In genomic region chr11:119766782-119767459, GRCm38 (mm10) we compare ENCODE assay signal across 14 mouse cellular contexts.
DNase-seq lines count a peak whose midpoint lies in the region; ATAC-seq lines count a peak whose summit lies in the region.
"Had no signal": no experiment of that assay in that cellular context is flagged by ENCODE, and none has a peak within 500 bp of the region (broad histone marks: within the 10 kb centered on the region; RNA-seq: fewer than 3 reads in every experiment).

No protein-coding gene starts in this region.

- no peak overlapping the region for H3K9ac ChIP-seq in heart, embryonic 12.5 days
- H3K9ac ChIP-seq: liver, embryonic 14.5 days had no signal

- H3K4me2 ChIP-seq in heart, embryonic 12.5 days = no peak overlapping the region

- no peak for ATAC-seq in monocyte, adult 5-6 weeks (replicated peaks; ENCODE audit: insufficient number of reproducible peaks, low FRiP score, low TSS enrichment, poor library complexity, severe bottlenecking)
- ATAC-seq in heart, embryonic 12.5 days (ENCODE audit: insufficient number of reproducible peaks, low FRiP score) = no peak
- ATAC-seq: intestine, embryonic 16.5 days had no signal

- H3K36me3 ChIP-seq in midbrain, embryonic 10.5 days = peaks cover 12% of the 10 kb centered on the region; the same call in 1 of the 2 replicates
- no peaks in the 10 kb centered on the region for H3K36me3 ChIP-seq in heart, embryonic 12.5 days
- H3K36me3 ChIP-seq in limb, embryonic 10.5 days = peaks cover 15% of the 10 kb centered on the region; the same call in 1 of the 2 replicates

- H3K4me3 ChIP-seq in midbrain, embryonic 10.5 days = no peak overlapping the region
- no peak overlapping the region for H3K4me3 ChIP-seq in heart, embryonic 12.5 days
- no peak overlapping the region for H3K4me3 ChIP-seq in limb, embryonic 10.5 days
- H3K4me3 ChIP-seq: erythroblast, embryonic 14.5 days had no signal

- H3K27ac ChIP-seq in midbrain, embryonic 10.5 days (replicated peaks) = peak overlapping the region; percentile 77
- H3K27ac ChIP-seq in heart, embryonic 12.5 days (ENCODE audit: poor library complexity, severe bottlenecking) = no peak overlapping the region
- H3K27ac ChIP-seq in limb, embryonic 10.5 days = no peak overlapping the region
- H3K27ac ChIP-seq: liver, embryonic 14.5 days had no signal

- DNase-seq in layer of hippocampus, adult 9-11 months = peak; percentile 17
- no peak for DNase-seq in layer of hippocampus, postnatal 14 days (ENCODE audit: low spot score in 2 of 2)
- peak; percentile 30 for DNase-seq in embryo, embryonic 11 days
- DNase-seq in midbrain, embryonic 10.5 days (ENCODE audit: low spot score) = no peak
- DNase-seq in limb, embryonic 10.5 days (ENCODE audit: low spot score) = no peak
- no peak for DNase-seq in thymus, postnatal 25 days
- DNase-seq: gastrocnemius, postnatal 14 days; lung, postnatal 4 days; right cerebral cortex, postnatal 14 days had no signal

- peaks cover 24% of the 10 kb centered on the region for H3K4me1 ChIP-seq in midbrain, embryonic 10.5 days
- H3K4me1 ChIP-seq in heart, embryonic 12.5 days (replicated peaks) = peaks cover 39% of the 10 kb centered on the region
- 0 out of 2 replicates have a peak, but pooled peaks cover 7% of the 10 kb centered on the region for H3K4me1 ChIP-seq in limb, embryonic 10.5 days

- H3K27me3 ChIP-seq in midbrain, embryonic 10.5 days (ENCODE audit: low read depth, poor library complexity, severe bottlenecking) = no peaks in the 10 kb centered on the region
- H3K27me3 ChIP-seq in heart, embryonic 12.5 days (replicated peaks) = no peaks in the 10 kb centered on the region
- H3K27me3 ChIP-seq in limb, embryonic 10.5 days (ENCODE audit: low read depth, poor library complexity, severe bottlenecking) = no peaks in the 10 kb centered on the region

- H3K9me3 ChIP-seq in midbrain, embryonic 10.5 days (replicated peaks) = no peaks in the 10 kb centered on the region
- no peaks in the 10 kb centered on the region for H3K9me3 ChIP-seq in heart, embryonic 12.5 days (replicated peaks)
- no peaks in the 10 kb centered on the region for H3K9me3 ChIP-seq in limb, embryonic 10.5 days (replicated peaks)

- 63% methylated on average over 5 of the region's 5 CpGs for WGBS in midbrain, embryonic 10.5 days
- 77% methylated on average over 5 of the region's 5 CpGs for WGBS in heart, embryonic 12.5 days
- 90% methylated on average over 5 of the region's 5 CpGs for WGBS in limb, embryonic 10.5 days

Comparison
In these comparisons a context has a peak if more than half of its experiments do, and no peak if none do; other contexts are left out.
1. DNase-seq: peak in layer of hippocampus, adult 9-11 months (single experiment) and embryo, embryonic 11 days (single experiment); none in layer of hippocampus, postnatal 14 days (0 of 2), midbrain, embryonic 10.5 days (single experiment), limb, embryonic 10.5 days (single experiment) and thymus, postnatal 25 days (single experiment).